Mouse (Mus musculus): ENCODE measurements around the gene Slc16a1. TPM values are rescaled to one million over a fixed set of nuclear protein-coding genes. Genes with fewer than 3 reads are reported as not detected.
A peak's percentile ranks its signal among the peaks of the same experiment; 100 is the strongest.
"Not testable (repeated sequence)": the region's sequence is repeated elsewhere in the genome, so short reads cannot be mapped to it uniquely, and the experiment has no call there.

Slc16a1 gene
- total RNA-seq, 2 experiments from 2014 or later: 24.9 to 30.6 TPM

GRCm38 (mm10) chr3:104674329-104675220 is 36.1 kb downstream of the Slc16a1 start:
- no peak for DNase-seq

- DNase-seq: peak; percentile 75
Measured at GRCm38 (mm10) chr3:104675258-104675851, 36.9 kb downstream of the Slc16a1 start.

GRCm38 (mm10) chr3:104677781-104678180 is 39.3 kb downstream of the Slc16a1 start:
- DNase-seq: no peak

- DNase-seq: no peak
Measured at GRCm38 (mm10) chr3:104678826-104679225, 40.4 kb downstream of the Slc16a1 start.

GRCm38 (mm10) chr3:104682671-104683504 is 44.4 kb downstream of the Slc16a1 start:
- peak; percentile 57 for DNase-seq

- peak; percentile 81 for DNase-seq
Measured at GRCm38 (mm10) chr3:104700751-104701335, 62.4 kb downstream of the Slc16a1 start.

GRCm38 (mm10) chr3:104701761-104702160 is 63.3 kb downstream of the Slc16a1 start:
- DNase-seq: no peak

GRCm38 (mm10) chr3:104703941-104704340 is 65.5 kb downstream of the Slc16a1 start:
- DNase-seq: no peak

GRCm38 (mm10) chr3:104706446-104706845 is 68.0 kb downstream of the Slc16a1 start:
- no peak for DNase-seq

- DNase-seq: not testable (repeated sequence)
Measured at GRCm38 (mm10) chr3:104706951-104707771, 68.7 kb downstream of the Slc16a1 start.

GRCm38 (mm10) chr3:104707772-104708144 is 69.3 kb downstream of the Slc16a1 start:
- DNase-seq: not testable (repeated sequence)

Other genes with a start within 250 kb of the Slc16a1 start
- 10 to 100 TPM; 10.1 to 16.4 TPM for gene Lrig2, start 126.8 kb upstream of the Slc16a1 start, total RNA-seq (2021)
- gene Ppm1j, start 142.4 kb downstream of the Slc16a1 start, total RNA-seq (2021): 10 to 100 TPM; 31.9 to 32.4 TPM
- 1 to 10 TPM; 3.8 TPM for gene Fam19a3, start 143.2 kb downstream of the Slc16a1 start, total RNA-seq (2021)
- gene Rhoc, start 149.7 kb downstream of the Slc16a1 start, total RNA-seq (2021): 100 to 1,000 TPM in 1 of 2 experiments, 10 to 100 TPM in 1; 96.3 to 130 TPM
- 1 to 10 TPM; 5.5 to 8.7 TPM for gene Mov10, start 179.9 kb downstream of the Slc16a1 start, total RNA-seq (2021)
- gene St7l, start 225.3 kb downstream of the Slc16a1 start, total RNA-seq (2021): 10 to 100 TPM; 13.8 to 20.8 TPM
- 10 to 100 TPM; 38.1 to 42.5 TPM for gene Capza1, start 225.8 kb downstream of the Slc16a1 start, total RNA-seq (2021)

Data from gastrocnemius, postnatal 10 days (tissue).